Mouse (Mus musculus) midbrain, postnatal 0 days (tissue): ENCODE measurements around the gene Tbc1d8b. TPM values are rescaled to one million over a fixed set of nuclear protein-coding genes. Genes with fewer than 3 reads are reported as not detected.

ENCODE experiments used
- ATAC-seq: fragments of 200-750 bp; cut with Nextera tagmentation; 2 replicates; pipeline ENCODE4 v1.8.0; 2017; ENCODE audit warnings: moderate number of reproducible peaks, mild to moderate bottlenecking, moderate TSS enrichment, moderate library complexity; ENCODE audit not compliant: low FRiP score
- DNase-seq: peaks from one replicate; pipeline ENCODE4 v3.0.0-alpha.2; 2015; ENCODE audit warnings: low spot score
- H3K27ac ChIP-seq: fragments of 300-500 bp; sonication (generic); 2 replicates; pipeline ENCODE4 v1.5.1; 2014; ENCODE audit warnings: low read depth, mild to moderate bottlenecking, low read length, mixed read lengths
- H3K27me3 ChIP-seq: fragments of 300-500 bp; sonication (generic); 2 replicates; pipeline ENCODE4 v1.6.1; 2014; ENCODE audit warnings: low read length, control low read depth, mixed read lengths; ENCODE audit not compliant: insufficient read depth
- H3K36me3 ChIP-seq: fragments of 300-500 bp; sonication (generic); 2 replicates; pipeline ENCODE4 v1.6.1; 2014; ENCODE audit warnings: low read length, control low read depth, mixed read lengths; ENCODE audit not compliant: insufficient read depth
- H3K4me1 ChIP-seq: fragments of 300-500 bp; sonication (generic); 2 replicates; pipeline ENCODE4 v1.6.1; 2014; ENCODE audit warnings: mild to moderate bottlenecking, control low read depth, antibody characterized with exemption, low read length, mixed read lengths; ENCODE audit not compliant: insufficient read depth
- H3K4me2 ChIP-seq: fragments of 300-500 bp; sonication (generic); 2 replicates; pipeline ENCODE4 v1.6.1; 2014; ENCODE audit warnings: low read depth, mild to moderate bottlenecking, low read length, mixed read lengths; ENCODE audit not compliant: poor library complexity, severe bottlenecking
- H3K4me3 ChIP-seq: fragments of 300-500 bp; sonication (generic); 2 replicates; pipeline ENCODE4 v1.5.1; 2014; ENCODE audit warnings: low read depth, mild to moderate bottlenecking, low read length, moderate library complexity
- H3K9ac ChIP-seq: fragments of 300-500 bp; sonication (generic); replicated peaks from 2 replicates; pipeline ENCODE4 v1.6.1; 2014; ENCODE audit warnings: mild to moderate bottlenecking, low read length, moderate library complexity, mixed read lengths; ENCODE audit not compliant: poor library complexity, severe bottlenecking
- H3K9me3 ChIP-seq: fragments of 300-500 bp; sonication (generic); 2 replicates; pipeline ENCODE4 v1.6.1; 2016; ENCODE audit warnings: low read length, control low read depth
- CTCF ChIP-seq: IDR thresholded peaks from 2 replicates; pipeline ENCODE4 v1.5.1; 2016; ENCODE audit warnings: antibody characterized with exemption, mild to moderate bottlenecking
- WGBS: fragments of 180-500 bp; shearing (Covaris S2); extraction: QIAGEN DNeasy Blood & Tissue Kit; methylation state at CpG from one replicate; pipeline ENCODE4 v1.1.7; 2014; 5-methylcytosine and 5-hydroxymethylcytosine counted together
- polyA plus RNA-seq: library from polyadenylated mRNA; unstranded; fragments of >200 nt; fragmentation: Nextera tagmentation; extraction: Ambion mirVana; gene quantifications from 2 replicates; pipeline ENCODE4 v1.2.1, GENCODE M21; 2015
- total RNA-seq: library from RNA; depleted of rRNA; stranded (reverse); fragments of >200 nt; gene quantifications from 2 replicates; pipeline ENCODE4 v1.2.3, GENCODE M21; 2014

Tbc1d8b gene
- total and polyA plus RNA-seq, 2 experiments from 2014 or later = 0.27 to 0.71 TPM

GRCm38 (mm10) chrX:139662111-139662510 lies 22.7 kb upstream of the Tbc1d8b start:
- ATAC-seq (no peak), DNase-seq (no peak)
- 33% methylated on average over 1 of the region's 1 CpGs for WGBS
- H3K4me1 ChIP-seq = no peaks in the 10 kb centered on the region
- H3K36me3 ChIP-seq = no peaks in the 10 kb centered on the region
- no peaks in the 10 kb centered on the region for H3K9me3 ChIP-seq
- no peak overlapping the region for H3K4me3 ChIP-seq
- H3K4me2 ChIP-seq = no peak overlapping the region
- H3K27me3 ChIP-seq = no peaks in the 10 kb centered on the region
- no peak overlapping the region for H3K27ac ChIP-seq
- TF ChIP-seq CTCF = no peak
- H3K9ac ChIP-seq = no peak overlapping the region

GRCm38 (mm10) chrX:139665829-139666228 lies 19.0 kb upstream of the Tbc1d8b start:
- Histone ChIP-seq H3K27ac (no peak overlapping the region), H3K4me3 (no peak overlapping the region), H3K9me3 (no peaks in the 10 kb centered on the region), H3K4me1 (no peaks in the 10 kb centered on the region), H3K36me3 (no peaks in the 10 kb centered on the region), H3K9ac (no peak overlapping the region), H3K27me3 (no peaks in the 10 kb centered on the region), H3K4me2 (no peak overlapping the region)
- DNase-seq (peak; percentile 31), ATAC-seq (no peak)
- WGBS = 70% methylated on average over 2 of the region's 2 CpGs
- TF ChIP-seq CTCF = peak; percentile 60

GRCm38 (mm10) chrX:139684410-139684774 lies 404 bp upstream of the Tbc1d8b start:
- H3K27ac ChIP-seq = no peak overlapping the region
- TF ChIP-seq CTCF = no peak
- H3K4me3 ChIP-seq = peak overlapping the region; percentile 48
- no peaks in the 10 kb centered on the region for H3K9me3 ChIP-seq
- 25% methylated on average over 8 of the region's 8 CpGs for WGBS
- DNase-seq (no peak), ATAC-seq (no peak; the same call in 1 of the 2 replicates)
- H3K4me2 ChIP-seq = peak overlapping the region; percentile 73
- no peaks in the 10 kb centered on the region for H3K36me3 ChIP-seq
- H3K9ac ChIP-seq = no peak overlapping the region
- H3K27me3 ChIP-seq = no peaks in the 10 kb centered on the region; the same call in 1 of the 2 replicates
- H3K4me1 ChIP-seq = no peaks in the 10 kb centered on the region

GRCm38 (mm10) chrX:139714381-139714780 lies 29.6 kb downstream of the Tbc1d8b start, which contains the start of gene Gm15013:
TSS of gene Gm15013 (minus strand) at chrX:139714481.
- TF ChIP-seq CTCF = no peak
- no peaks in the 10 kb centered on the region for H3K9me3 ChIP-seq

GRCm38 (mm10) chrX:139722350-139722749 lies 37.6 kb downstream of the Tbc1d8b start:
- no peak overlapping the region for H3K9ac ChIP-seq
- no peaks in the 10 kb centered on the region for H3K4me1 ChIP-seq
- no peaks in the 10 kb centered on the region for H3K36me3 ChIP-seq
- H3K9me3 ChIP-seq = no peaks in the 10 kb centered on the region
- WGBS = 97% methylated on average over 2 of the region's 2 CpGs
- no peak for DNase-seq
- H3K4me2 ChIP-seq = no peak overlapping the region
- no peak for TF ChIP-seq CTCF
- no peak for ATAC-seq
- H3K27me3 ChIP-seq = 0 out of 2 replicates have a peak, but pooled peaks cover 3% of the 10 kb centered on the region
- no peak overlapping the region for H3K4me3 ChIP-seq
- no peak overlapping the region for H3K27ac ChIP-seq

More at GRCm38 (mm10) chrX:139714381-139714780, 29.6 kb downstream of the Tbc1d8b start, which contains the start of gene Gm15013:
- no peak for DNase-seq
- no peak for ATAC-seq
- H3K27me3 ChIP-seq = 0 out of 2 replicates have a peak, but pooled peaks cover 3% of the 10 kb centered on the region
- H3K4me3 ChIP-seq = no peak within 1 kb of the TSS
- no peaks in the 10 kb centered on the region for H3K36me3 ChIP-seq
- no peak within 1 kb of the TSS for H3K4me2 ChIP-seq
- H3K27ac ChIP-seq = no peak within 1 kb of the TSS
- 98% methylated on average over 8 of the region's 8 CpGs for WGBS
- H3K9ac ChIP-seq = no peak within 1 kb of the TSS
- H3K4me1 ChIP-seq = no peaks in the 10 kb centered on the region

GRCm38 (mm10) chrX:139730541-139730940 lies 45.7 kb downstream of the Tbc1d8b start:
- 80% methylated on average over 3 of the region's 3 CpGs for WGBS
- no peak for TF ChIP-seq CTCF
- DNase-seq = no peak
- H3K9ac ChIP-seq = no peak overlapping the region
- H3K36me3 ChIP-seq = no peaks in the 10 kb centered on the region
- H3K27ac ChIP-seq = no peak overlapping the region
- no peaks in the 10 kb centered on the region for H3K27me3 ChIP-seq
- ATAC-seq = no peak
- no peak overlapping the region for H3K4me2 ChIP-seq
- no peaks in the 10 kb centered on the region for H3K9me3 ChIP-seq
- H3K4me1 ChIP-seq = no peaks in the 10 kb centered on the region
- no peak overlapping the region for H3K4me3 ChIP-seq
